Mouse (Mus musculus) heart, adult 9 months (tissue): ENCODE measurements around the gene Wbp2.
"Not testable (repeated sequence)": the region's sequence is repeated elsewhere in the genome, so short reads cannot be mapped to it uniquely, and the experiment has no call there.

Experiments used
- DNase-seq, 2 experiments: peaks; one replicate each; pipeline ENCODE4 v3.0.0; 2022; ENCODE audit warnings: low spot score in 2 of 2

Gene Wbp2

GRCm38 (mm10) chr11:116109441-116110081 lies 22.8 kb upstream of the Wbp2 start:
- DNase-seq: no peak

GRCm38 (mm10) chr11:116108464-116109137 lies 21.8 kb upstream of the Wbp2 start:
- DNase-seq: peak; percentile 89

GRCm38 (mm10) chr11:116107777-116108285 lies 21.0 kb upstream of the Wbp2 start:
- DNase-seq: no peak

DNA sequence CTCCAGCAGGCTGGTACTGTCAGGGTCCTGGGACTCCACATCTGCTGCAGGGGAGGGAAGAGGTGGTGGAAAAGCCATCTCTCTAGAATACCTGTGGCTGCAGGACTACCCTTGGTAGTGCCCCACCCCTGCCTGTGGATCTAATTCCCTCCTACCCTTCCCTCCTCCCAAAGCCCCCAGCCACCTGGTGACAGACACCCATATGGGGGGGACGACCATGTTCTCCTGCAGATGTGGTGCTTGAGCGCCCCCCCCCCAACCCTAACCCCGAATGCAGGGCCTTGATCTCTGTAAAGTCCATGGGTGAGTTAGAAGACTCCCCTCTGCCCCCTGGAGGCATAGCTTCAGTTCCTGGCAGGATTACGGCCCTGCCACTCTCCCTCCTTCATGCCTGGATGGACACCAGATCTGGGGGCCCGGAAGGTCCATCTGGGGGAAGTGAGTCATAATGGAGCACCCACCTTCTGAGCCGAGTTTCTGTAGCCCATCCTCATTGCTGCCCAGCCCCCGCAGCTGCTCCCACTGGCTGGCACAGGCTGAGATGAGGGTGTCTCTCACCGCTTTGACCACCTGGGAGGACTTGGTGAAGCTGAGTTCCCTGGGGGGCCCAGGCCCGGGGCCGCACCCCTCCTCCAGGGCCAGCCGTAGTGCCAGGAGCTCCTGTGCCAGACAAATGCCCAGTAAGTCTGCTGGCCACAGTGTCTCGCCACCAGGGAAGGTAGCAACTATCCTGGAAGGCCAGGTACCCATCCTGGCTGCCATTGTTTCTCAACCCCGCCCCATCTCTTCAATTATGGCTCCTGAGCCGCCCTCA lies 20.4 kb upstream of the Wbp2 start:
- no peak for DNase-seq

GRCm38 (mm10) chr11:116106154-116106962 lies 19.6 kb upstream of the Wbp2 start:
- no peak for DNase-seq

GRCm38 (mm10) chr11:116105065-116105464 lies 18.3 kb upstream of the Wbp2 start:
- no peak for DNase-seq

GRCm38 (mm10) chr11:116104006-116104646 lies 17.3 kb upstream of the Wbp2 start:
- peak; percentile 89 to 92 for DNase-seq

- no peak for DNase-seq
Observed at GRCm38 (mm10) chr11:116103572-116103971, 16.8 kb upstream of the Wbp2 start.

GRCm38 (mm10) chr11:116102472-116102871 lies 15.7 kb upstream of the Wbp2 start:
- no peak for DNase-seq

DNA sequence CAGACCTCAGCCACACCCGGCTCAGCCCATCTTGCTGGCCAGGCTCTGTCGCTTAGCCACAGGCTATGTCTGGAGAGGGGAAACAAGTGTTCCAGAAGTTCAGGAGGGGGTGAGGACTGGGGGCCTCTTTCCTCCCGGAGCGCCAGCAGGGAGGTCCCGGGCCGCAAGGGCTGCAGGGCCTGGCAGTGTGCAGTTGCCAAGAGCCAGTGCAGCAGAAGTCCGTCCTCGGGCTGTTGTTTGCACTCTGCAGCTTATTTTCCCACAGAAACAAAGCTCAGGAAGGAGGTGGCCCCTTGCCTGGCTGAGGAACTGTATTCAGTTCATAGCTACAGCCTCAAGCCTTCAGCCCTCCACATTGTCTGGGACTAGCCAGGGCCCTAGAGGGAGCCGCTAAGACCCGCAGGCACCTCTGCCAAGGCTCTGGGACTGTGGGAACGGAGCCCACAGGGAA lies 15.2 kb upstream of the Wbp2 start:
- DNase-seq: peak; percentile 84 to 89

- DNase-seq: no peak
Observed at GRCm38 (mm10) chr11:116100839-116101238, 14.0 kb upstream of the Wbp2 start.

DNA sequence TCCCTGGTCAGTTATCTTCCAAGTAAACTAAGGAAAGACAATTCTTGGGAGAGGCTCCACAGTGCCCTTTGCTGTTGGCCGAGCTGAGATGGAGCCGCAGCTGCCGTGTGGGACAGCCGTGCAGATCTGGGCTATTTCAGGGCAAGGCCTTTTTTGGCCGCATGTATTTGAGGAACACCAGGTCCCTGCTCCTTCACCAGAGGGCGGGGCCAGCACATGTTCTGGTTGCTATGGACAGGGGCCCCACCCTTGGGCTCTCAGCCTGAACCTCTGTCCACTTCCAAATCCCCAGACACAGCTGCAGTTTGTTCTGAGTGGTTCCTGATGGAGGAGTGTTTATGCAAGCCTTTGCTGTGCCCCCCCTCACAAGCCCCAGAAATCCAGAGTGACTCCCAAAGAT lies 13.6 kb upstream of the Wbp2 start:
- peak; percentile 94 to 95 for DNase-seq

- DNase-seq: no peak
Observed at GRCm38 (mm10) chr11:116099462-116099861, 12.7 kb upstream of the Wbp2 start.

- peak in 1 of 2 experiments; percentile 68 for DNase-seq
Observed at GRCm38 (mm10) chr11:116098711-116099460, 12.1 kb upstream of the Wbp2 start.

DNA sequence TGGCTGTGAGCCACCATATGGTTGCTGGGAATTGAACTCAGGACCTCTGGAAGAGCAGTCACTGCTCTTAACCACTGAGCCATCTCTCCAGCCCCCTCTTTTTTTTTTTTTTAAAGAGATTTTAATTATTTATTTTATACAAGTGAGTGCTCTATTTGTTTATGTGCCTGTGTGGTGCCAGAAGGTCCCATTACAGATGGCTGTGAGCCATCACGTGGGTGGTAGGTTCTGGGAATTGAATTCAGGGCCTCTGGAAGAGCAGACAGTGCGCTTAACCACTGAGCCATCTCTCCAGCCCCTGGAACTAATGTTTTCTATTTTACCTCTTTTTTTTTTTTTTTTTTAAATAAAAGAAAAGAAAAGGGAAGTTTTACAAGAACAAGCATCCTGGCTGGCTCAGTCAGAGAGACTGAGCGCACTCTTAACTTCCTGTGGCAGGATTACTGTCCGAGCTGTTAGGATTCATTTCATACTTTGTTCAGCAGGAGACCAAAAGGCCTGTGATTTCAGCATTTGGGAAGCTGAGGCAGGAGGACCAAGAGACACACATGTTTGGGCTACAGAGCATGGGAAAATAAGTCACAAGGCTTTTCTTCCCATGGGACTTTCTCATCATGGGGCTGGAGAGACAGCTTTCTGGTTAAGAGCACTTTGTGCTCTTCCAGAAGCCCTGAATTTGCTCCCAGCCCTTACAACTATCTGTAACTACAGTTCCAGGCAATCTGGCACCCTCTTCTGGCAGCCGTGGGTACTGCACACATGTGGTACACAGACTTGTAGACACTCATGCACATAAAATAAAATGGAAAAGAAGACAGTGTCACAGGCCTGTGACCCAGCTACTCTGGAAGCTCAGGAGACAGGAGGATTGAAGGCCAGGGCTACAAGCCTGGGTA lies 9.7 kb upstream of the Wbp2 start:
- DNase-seq: no peak

- DNase-seq: peak; percentile 80 to 88
Observed at GRCm38 (mm10) chr11:116095573-116095972, 8.8 kb upstream of the Wbp2 start.

- DNase-seq: peak in 1 of 2 experiments; percentile 64
Observed at GRCm38 (mm10) chr11:116093771-116094565, 7.2 kb upstream of the Wbp2 start.

- DNase-seq: not testable (repeated sequence)
Observed at GRCm38 (mm10) chr11:116092959-116093358, 6.2 kb upstream of the Wbp2 start.
